Mouse (Mus musculus): ENCODE measurements around the gene Th.

DNA sequence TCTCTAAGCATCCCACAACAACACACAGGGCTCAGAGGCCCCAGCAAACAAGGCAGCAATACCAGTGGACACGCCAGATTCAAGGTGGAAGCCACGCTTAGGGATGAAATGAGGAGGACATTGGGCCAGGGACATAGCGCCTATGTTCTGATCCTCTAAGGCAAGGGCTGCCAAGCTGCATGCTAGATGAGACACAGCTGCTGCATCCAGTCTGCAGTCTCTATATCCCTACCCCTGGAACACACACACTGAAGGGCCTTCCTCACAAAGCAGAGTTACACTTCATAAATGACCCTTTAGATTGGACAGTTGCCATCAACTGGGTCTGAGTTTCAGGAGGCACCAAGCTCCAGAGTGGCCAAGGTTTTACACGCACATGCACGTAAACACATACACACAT is 13.3 kb downstream of the Th start:
- TF ChIP-seq CHD2 (IDR thresholded peaks at IDR 0.05; ENCODE audit: low read depth, low read length) (no peak), HCFC1 (IDR thresholded peaks at IDR 0.05; ENCODE audit: borderline replicate concordance, insufficient read depth, low read length) (no peak), MAFK (IDR thresholded peaks at IDR 0.05; ENCODE audit: insufficient read depth, low read depth, low read length) (no peak), ZNF384 (IDR thresholded peaks at IDR 0.05; ENCODE audit: low read depth, low read length) (no peak), ZC3H11A (IDR thresholded peaks at IDR 0.05; ENCODE audit: borderline replicate concordance, low read depth, low read length) (no peak)

Measured in ES-E14 (cell line).